Mouse (Mus musculus): ENCODE measurements at regions not wholly inside any gene's neighbourhood (a gene's known extent, or its start where the extent isn't known, plus 50 kb on each side); places are given as distances from the start of the nearest gene placed in this dataset.
"Not testable (repeated sequence)": the region's sequence is repeated elsewhere in the genome, so short reads cannot be mapped to it uniquely, and the experiment has no call there.

- not testable (repeated sequence) for DNase-seq (ENCODE audit: low read depth, low spot score)
Observed at GRCm38 (mm10) chr14:53166327-53166726, 670.8 kb upstream of the Olfr1507 start.

GRCm38 (mm10) chr14:53159012-53159411 lies 663.5 kb upstream of the Olfr1507 start:
- DNase-seq (ENCODE audit: low read depth, low spot score): not testable (repeated sequence)

- peak; percentile 86 for DNase-seq (ENCODE audit: low read depth, low spot score)
Observed at GRCm38 (mm10) chr14:53134783-53135182, 639.2 kb upstream of the Olfr1507 start.

GRCm38 (mm10) chr14:53132390-53132789 lies 636.8 kb upstream of the Olfr1507 start:
- DNase-seq (ENCODE audit: low read depth, low spot score): peak; percentile 79

- not testable (repeated sequence) for DNase-seq (ENCODE audit: low read depth, low spot score)
Observed at GRCm38 (mm10) chr14:53121704-53122103, 626.2 kb upstream of the Olfr1507 start.

GRCm38 (mm10) chr14:53109732-53110131 lies 614.2 kb upstream of the Olfr1507 start:
- DNase-seq (ENCODE audit: low read depth, low spot score): not testable (repeated sequence)

GRCm38 (mm10) chr14:53101362-53101761 lies 605.8 kb upstream of the Olfr1507 start:
- DNase-seq (ENCODE audit: low read depth, low spot score): peak; percentile 41

- DNase-seq (ENCODE audit: low read depth, low spot score): peak; percentile 31
Observed at GRCm38 (mm10) chr14:53090921-53091320, 595.4 kb upstream of the Olfr1507 start.

GRCm38 (mm10) chr14:53081853-53082252 lies 586.3 kb upstream of the Olfr1507 start:
- DNase-seq (ENCODE audit: low read depth, low spot score): peak; percentile 31

GRCm38 (mm10) chr14:53081024-53081711 lies 585.6 kb upstream of the Olfr1507 start:
- not testable (repeated sequence) for DNase-seq (ENCODE audit: low read depth, low spot score)

- not testable (repeated sequence) for DNase-seq (ENCODE audit: low read depth, low spot score)
Observed at GRCm38 (mm10) chr14:53080556-53080955, 585.0 kb upstream of the Olfr1507 start.

- DNase-seq (ENCODE audit: low read depth, low spot score): not testable (repeated sequence)
Observed at GRCm38 (mm10) chr14:53075937-53076336, 580.4 kb upstream of the Olfr1507 start.

- peak; percentile 46 for DNase-seq (ENCODE audit: low read depth, low spot score)
Observed at GRCm38 (mm10) chr14:53073126-53073525, 577.6 kb upstream of the Olfr1507 start.

- peak; percentile 24 for DNase-seq (ENCODE audit: low read depth, low spot score)
Observed at GRCm38 (mm10) chr14:53072502-53072901, 577.0 kb upstream of the Olfr1507 start.

- not testable (repeated sequence) for DNase-seq (ENCODE audit: low read depth, low spot score)
Observed at GRCm38 (mm10) chr14:53054439-53054838, 558.9 kb upstream of the Olfr1507 start.

- not testable (repeated sequence) for DNase-seq (ENCODE audit: low read depth, low spot score)
Observed at GRCm38 (mm10) chr14:53053465-53054123, 558.0 kb upstream of the Olfr1507 start.

- not testable (repeated sequence) for DNase-seq (ENCODE audit: low read depth, low spot score)
Observed at GRCm38 (mm10) chr14:53047683-53048082, 552.1 kb upstream of the Olfr1507 start.

- not testable (repeated sequence) for DNase-seq (ENCODE audit: low read depth, low spot score)
Observed at GRCm38 (mm10) chr14:53046975-53047374, 551.4 kb upstream of the Olfr1507 start.

- peak; percentile 69 for DNase-seq (ENCODE audit: low read depth, low spot score)
Observed at GRCm38 (mm10) chr14:53045331-53045730, 549.8 kb upstream of the Olfr1507 start.

- DNase-seq (ENCODE audit: low read depth, low spot score): not testable (repeated sequence)
Observed at GRCm38 (mm10) chr14:53044101-53044500, 548.6 kb upstream of the Olfr1507 start.

- DNase-seq (ENCODE audit: low read depth, low spot score): peak; percentile 38
Observed at GRCm38 (mm10) chr14:53042016-53042415, 546.5 kb upstream of the Olfr1507 start.

GRCm38 (mm10) chr14:53039475-53039874 lies 543.9 kb upstream of the Olfr1507 start:
- peak; percentile 67 for DNase-seq (ENCODE audit: low read depth, low spot score)

GRCm38 (mm10) chr14:53034940-53035339 lies 539.4 kb upstream of the Olfr1507 start:
- not testable (repeated sequence) for DNase-seq (ENCODE audit: low read depth, low spot score)

All from CD4-positive helper T cell, adult 2 months (primary cell).